Mouse (Mus musculus): ENCODE results near the gene Rasgef1a. TPM values are rescaled to one million over a fixed set of nuclear protein-coding genes. Genes with fewer than 3 reads are reported as not detected.

The Rasgef1a gene
- polyA plus RNA-seq, 1 experiment from 2014 or later: 0.09 TPM

- DNase-seq (ENCODE audit: low spot score): no peak
- 84% methylated on average over 7 of the region's 7 CpGs for WGBS
- H3K4me1 ChIP-seq: no peaks in the 10 kb centered on the region
- no peaks in the 10 kb centered on the region for H3K9me3 ChIP-seq (replicated peaks)
- no peak overlapping the region for H3K4me3 ChIP-seq
- no peaks in the 10 kb centered on the region for H3K27me3 ChIP-seq (ENCODE audit: low read depth, poor library complexity, severe bottlenecking)
- H3K27ac ChIP-seq (replicated peaks): no peak overlapping the region
- peaks cover 16% of the 10 kb centered on the region for H3K36me3 ChIP-seq
Measured at GRCm38 (mm10) chr6:118127198-118127597, 116.0 kb downstream of the Rasgef1a start.

- no peaks in the 10 kb centered on the region for H3K27me3 ChIP-seq (ENCODE audit: low read depth, poor library complexity, severe bottlenecking)
- no peak overlapping the region for H3K27ac ChIP-seq (replicated peaks)
- no peaks in the 10 kb centered on the region for H3K9me3 ChIP-seq (replicated peaks)
- H3K4me3 ChIP-seq: no peak overlapping the region
- H3K4me1 ChIP-seq: no peaks in the 10 kb centered on the region
- DNase-seq (ENCODE audit: low spot score): no peak
- peaks cover 14% of the 10 kb centered on the region for H3K36me3 ChIP-seq
- WGBS: 91% methylated on average over 6 of the region's 6 CpGs
Measured at GRCm38 (mm10) chr6:118127827-118128487, 116.7 kb downstream of the Rasgef1a start.

GRCm38 (mm10) chr6:118130022-118130421 is 118.8 kb downstream of the Rasgef1a start:
- no peaks in the 10 kb centered on the region for H3K9me3 ChIP-seq (replicated peaks)
- H3K27ac ChIP-seq (replicated peaks): no peak overlapping the region
- H3K4me1 ChIP-seq: no peaks in the 10 kb centered on the region
- DNase-seq (ENCODE audit: low spot score): no peak
- H3K36me3 ChIP-seq: peaks cover 3% of the 10 kb centered on the region; the same call in 1 of the 2 replicates
- no peaks in the 10 kb centered on the region for H3K27me3 ChIP-seq (ENCODE audit: low read depth, poor library complexity, severe bottlenecking)
- WGBS: 89% methylated on average over 2 of the region's 2 CpGs
- no peak overlapping the region for H3K4me3 ChIP-seq

GRCm38 (mm10) chr6:118134461-118134860 is 123.2 kb downstream of the Rasgef1a start:
- no peaks in the 10 kb centered on the region for H3K9me3 ChIP-seq (replicated peaks)
- no peak for DNase-seq (ENCODE audit: low spot score)
- H3K4me3 ChIP-seq: no peak overlapping the region
- no peaks in the 10 kb centered on the region for H3K27me3 ChIP-seq (ENCODE audit: low read depth, poor library complexity, severe bottlenecking)
- no peaks in the 10 kb centered on the region for H3K36me3 ChIP-seq
- WGBS: 89% methylated on average over 1 of the region's 1 CpGs
- peaks cover 12% of the 10 kb centered on the region for H3K4me1 ChIP-seq
- H3K27ac ChIP-seq (replicated peaks): no peak overlapping the region

GRCm38 (mm10) chr6:118137148-118137547 is 125.9 kb downstream of the Rasgef1a start:
- DNase-seq (ENCODE audit: low spot score): no peak
- no peaks in the 10 kb centered on the region for H3K27me3 ChIP-seq (ENCODE audit: low read depth, poor library complexity, severe bottlenecking)
- H3K27ac ChIP-seq (replicated peaks): no peak overlapping the region
- H3K4me1 ChIP-seq: peaks cover 12% of the 10 kb centered on the region
- no peak overlapping the region for H3K4me3 ChIP-seq
- no peaks in the 10 kb centered on the region for H3K9me3 ChIP-seq (replicated peaks)
- H3K36me3 ChIP-seq: no peaks in the 10 kb centered on the region
- 84% methylated on average over 2 of the region's 2 CpGs for WGBS

GRCm38 (mm10) chr6:118138731-118139709 is 127.8 kb downstream of the Rasgef1a start, which contains the start of gene Csgalnact2:
Csgalnact2 (minus strand) TSS chr6:118139140.
- H3K4me3 ChIP-seq: peak within 1 kb of the TSS; percentile 79
- H3K27ac ChIP-seq (replicated peaks): peak within 1 kb of the TSS; percentile 90
- peak; percentile 92 for DNase-seq (ENCODE audit: low spot score)
- no peaks in the 10 kb centered on the region for H3K36me3 ChIP-seq
- H3K27me3 ChIP-seq (ENCODE audit: low read depth, poor library complexity, severe bottlenecking): no peaks in the 10 kb centered on the region
- no peaks in the 10 kb centered on the region; the same call in 1 of the 2 replicates for H3K9me3 ChIP-seq (replicated peaks)
- peaks cover 12% of the 10 kb centered on the region for H3K4me1 ChIP-seq
- 7% methylated on average over 65 of the region's 66 CpGs for WGBS

- no peak for DNase-seq (ENCODE audit: low spot score)
- Histone ChIP-seq H3K27me3 (ENCODE audit: low read depth, poor library complexity, severe bottlenecking) (no peaks in the 10 kb centered on the region), H3K4me1 (peaks cover 12% of the 10 kb centered on the region), H3K9me3 (replicated peaks) (no peaks in the 10 kb centered on the region; the same call in 1 of the 2 replicates), H3K27ac (replicated peaks) (no peak overlapping the region), H3K4me3 (no peak overlapping the region), H3K36me3 (no peaks in the 10 kb centered on the region)
- 86% methylated on average over 6 of the region's 6 CpGs for WGBS
Measured at GRCm38 (mm10) chr6:118140961-118141360, 129.7 kb downstream of the Rasgef1a start.

Small RNA genes lying within 50 kb of the gene (microRNA-seq; reads per million reads assigned to microRNA genes)
- gene Mir7044: not detected

Other genes with a start within 250 kb of the Rasgef1a start
- gene Zfp637, start 170.3 kb upstream of the Rasgef1a start, polyA plus RNA-seq (2016; fragmentation: Nextera tagmentation; extraction: Ambion mirVana): 89.5 and 102 TPM in 2 replicates
- 12.5 and 12.8 TPM in 2 replicates for gene Zfp239, start 149.3 kb upstream of the Rasgef1a start, polyA plus RNA-seq (2016; fragmentation: Nextera tagmentation; extraction: Ambion mirVana)
- gene Hnrnpf, start 111.1 kb upstream of the Rasgef1a start, polyA plus RNA-seq (2016; fragmentation: Nextera tagmentation; extraction: Ambion mirVana): 762 and 839 TPM in 2 replicates
- 2.8 and 3.0 TPM in 2 replicates for gene Fxyd4, start 73.7 kb upstream of the Rasgef1a start, polyA plus RNA-seq (2016; fragmentation: Nextera tagmentation; extraction: Ambion mirVana)
- 6.3 and 6.5 TPM in 2 replicates for gene Csgalnact2, start 127.7 kb downstream of the Rasgef1a start, polyA plus RNA-seq (2016; fragmentation: Nextera tagmentation; extraction: Ambion mirVana)
- gene Ret, start 186.3 kb downstream of the Rasgef1a start, polyA plus RNA-seq (2016; fragmentation: Nextera tagmentation; extraction: Ambion mirVana): 1.2 and 2.1 TPM in 2 replicates

All from midbrain, embryonic 10.5 days (tissue).